In genomic region chr5:23435482-23436125, GRCm38 (mm10) we compare ENCODE assay signal across 8 mouse cellular contexts. TPM values are rescaled to one million over a fixed set of nuclear protein-coding genes. Genes with fewer than 3 reads are reported as not detected.
DNase-seq lines count a peak whose midpoint lies in the region; ATAC-seq and TF ChIP-seq lines count a peak whose summit lies in the region.

No protein-coding gene starts in this region.

- no peaks in the 10 kb centered on the region; the same call in 1 of the 2 replicates for H3K4me1 ChIP-seq in bone marrow, adult 2 months (ENCODE audit: control insufficient read depth, insufficient read depth, low read length)
- H3K4me1 ChIP-seq in forebrain, embryonic 13.5 days, result peaks cover 31% of the 10 kb centered on the region
- H3K4me1 ChIP-seq in liver, embryonic 12.5 days, result peaks cover 35% of the 10 kb centered on the region

- peak overlapping the region; percentile 100 for H3K27ac ChIP-seq in layer of hippocampus, adult 2 months
- H3K27ac ChIP-seq in bone marrow, adult 2 months (ENCODE audit: control insufficient read depth, insufficient read depth, low read depth, low read length, poor library complexity), result peak overlapping the region; percentile 98
- peak overlapping the region; percentile 100 for H3K27ac ChIP-seq in forebrain, embryonic 13.5 days
- H3K27ac ChIP-seq in liver, embryonic 12.5 days, result peak overlapping the region; percentile 100

- no peaks in the 10 kb centered on the region for H3K9me3 ChIP-seq in forebrain, embryonic 13.5 days (replicated peaks)
- H3K9me3 ChIP-seq in liver, embryonic 12.5 days (replicated peaks), result no peaks in the 10 kb centered on the region

- H3K36me3 ChIP-seq in forebrain, embryonic 13.5 days (ENCODE audit: poor library complexity, severe bottlenecking), result no peaks in the 10 kb centered on the region
- no peaks in the 10 kb centered on the region for H3K36me3 ChIP-seq in liver, embryonic 12.5 days

- no peak for DNase-seq in layer of hippocampus, adult 2 months (ENCODE audit: low spot score in 2 of 2)
- DNase-seq in layer of hippocampus, postnatal 14 days (ENCODE audit: low spot score in 2 of 2), result no peak
- DNase-seq in retina, postnatal 1 day, result peak; percentile 45
- DNase-seq in layer of hippocampus, adult 18-20 months (ENCODE audit: low spot score in 2 of 2), result no peak
- no peak for DNase-seq in right cerebral cortex, postnatal 36 days (ENCODE audit: low spot score in 2 of 2)

- TF ChIP-seq POLR2A in bone marrow, adult 2 months (IDR thresholded peaks at IDR 0.05; ENCODE audit: borderline replicate concordance, control insufficient read depth, low read depth, low read length), result 0 out of 2 replicates have a peak, but pooled peaks have one; percentile 1

- under 1% methylated on average over 13 of the region's 13 CpGs for WGBS in bone marrow, adult 2 months
- WGBS in forebrain, embryonic 13.5 days, result under 1% methylated on average over 13 of the region's 13 CpGs
- WGBS in liver, embryonic 12.5 days (ENCODE audit: insufficient replicate concordance), result 1% methylated on average over 13 of the region's 13 CpGs

- TF ChIP-seq CTCF in layer of hippocampus, adult 2 months (conservative IDR thresholded peaks at IDR 0.05), result no peak
- no peak for TF ChIP-seq CTCF in bone marrow, adult 2 months (IDR thresholded peaks at IDR 0.05; ENCODE audit: control insufficient read depth, insufficient read depth, low read length)

- ATAC-seq in forebrain, embryonic 13.5 days, result no peak
- ATAC-seq in liver, embryonic 12.5 days, result no peak

- no peaks in the 10 kb centered on the region for H3K27me3 ChIP-seq in forebrain, embryonic 13.5 days
- H3K27me3 ChIP-seq in liver, embryonic 12.5 days (replicated peaks), result no peaks in the 10 kb centered on the region

- peak overlapping the region; percentile 97 for H3K4me3 ChIP-seq in layer of hippocampus, adult 2 months
- H3K4me3 ChIP-seq in bone marrow, adult 2 months (replicated peaks; ENCODE audit: control insufficient read depth, low read depth, low read length), result peak overlapping the region; percentile 86
- peak overlapping the region; percentile 98 for H3K4me3 ChIP-seq in forebrain, embryonic 13.5 days
- H3K4me3 ChIP-seq in liver, embryonic 12.5 days, result peak overlapping the region; percentile 95

- H3K9ac ChIP-seq in forebrain, embryonic 13.5 days, result peak overlapping the region; percentile 98
- H3K9ac ChIP-seq in liver, embryonic 12.5 days, result peak overlapping the region; percentile 93

- H3K4me2 ChIP-seq in forebrain, embryonic 13.5 days, result peak overlapping the region; percentile 87
- peak overlapping the region; percentile 89 for H3K4me2 ChIP-seq in liver, embryonic 12.5 days

RNA-seq across cellular contexts. Expression of gene Kmt2e, which starts 1.4 kb away (rescaled TPM):
- 10 to 100 TPM; 90.6 to 93.1 TPM for total RNA-seq in layer of hippocampus, adult 2 months (2021)
- total RNA-seq in layer of hippocampus, postnatal 14 days (2021), result 10 to 100 TPM; 93.2 to 96.7 TPM
- 24.6 and 68.7 TPM in 2 replicates for polyA plus RNA-seq in bone marrow, adult 2 months (2011; ENCODE audit: insufficient read depth, insufficient read length, low replicate concordance, missing spikeins)
- 165 and 170 TPM in 2 replicates for polyA plus RNA-seq in forebrain, embryonic 13.5 days (2015; fragmentation: Nextera tagmentation; extraction: Ambion mirVana)
- 45.1 and 45.4 TPM in 2 replicates for polyA plus RNA-seq in liver, embryonic 12.5 days (2016; fragmentation: Nextera tagmentation; extraction: Ambion mirVana)
- total RNA-seq in layer of hippocampus, adult 18-20 months (2021), result 10 to 100 TPM; 81.4 to 84.0 TPM
